Mouse (Mus musculus) hindbrain, embryonic 11.5 days (tissue): ENCODE results near the gene Gm5089. TPM values are rescaled to one million over a fixed set of nuclear protein-coding genes. Genes with fewer than 3 reads are reported as not detected.

Experiments
- ATAC-seq: fragments of 200-750 bp; cut with Nextera tagmentation; 2 replicates; pipeline ENCODE4 v1.8.0; 2017; ENCODE audit warnings: mild to moderate bottlenecking, moderate TSS enrichment, moderate library complexity; ENCODE audit not compliant: low FRiP score
- DNase-seq: peaks from one replicate; pipeline ENCODE4 v3.0.0-alpha.2; 2015; ENCODE audit warnings: low spot score
- H3K27ac ChIP-seq: fragments of 300-500 bp; sonication (generic); 2 replicates; pipeline ENCODE4 v1.5.1; 2014; ENCODE audit warnings: mild to moderate bottlenecking, low read depth, low read length
- H3K27me3 ChIP-seq: fragments of 300-500 bp; sonication (generic); 2 replicates; pipeline ENCODE4 v1.6.1; 2014; ENCODE audit warnings: mild to moderate bottlenecking, low read length, moderate library complexity, mixed read lengths; ENCODE audit not compliant: control insufficient read depth, insufficient read depth
- H3K36me3 ChIP-seq: fragments of 300-500 bp; sonication (generic); 2 replicates; pipeline ENCODE4 v1.6.1; 2014; ENCODE audit warnings: mild to moderate bottlenecking, low read length, moderate library complexity, mixed read lengths; ENCODE audit not compliant: control insufficient read depth, insufficient read depth
- H3K4me1 ChIP-seq: fragments of 300-500 bp; sonication (generic); replicated peaks from 2 replicates; pipeline ENCODE4 v1.6.1; 2014; ENCODE audit warnings: low read length, mixed read lengths; ENCODE audit not compliant: control insufficient read depth, insufficient read depth
- H3K4me2 ChIP-seq: fragments of 300-500 bp; sonication (generic); replicated peaks from 2 replicates; pipeline ENCODE4 v1.6.1; 2014; ENCODE audit warnings: mild to moderate bottlenecking, low read depth, low read length
- H3K4me3 ChIP-seq: fragments of 300-500 bp; sonication (generic); 2 replicates; pipeline ENCODE4 v1.5.1; 2014; ENCODE audit warnings: low read depth, low read length
- H3K9ac ChIP-seq: fragments of 300-500 bp; sonication (generic); 2 replicates; pipeline ENCODE4 v1.6.1; 2014; ENCODE audit warnings: low read depth, low read length
- H3K9me3 ChIP-seq: fragments of 300-500 bp; sonication (generic); 2 replicates; pipeline ENCODE4 v1.6.1; 2016; ENCODE audit warnings: low read length; ENCODE audit not compliant: control insufficient read depth
- WGBS: fragments of 180-500 bp; shearing (Covaris S2); extraction: QIAGEN DNeasy Blood & Tissue Kit; methylation state at CpG from one replicate; pipeline ENCODE4 v1.1.7; 2014; 5-methylcytosine and 5-hydroxymethylcytosine counted together
- polyA plus RNA-seq: library from polyadenylated mRNA; unstranded; fragments of >200 nt; fragmentation: Nextera tagmentation; extraction: Ambion mirVana; gene quantifications from 2 replicates; pipeline ENCODE4 v1.2.1, GENCODE M21; 2014

The Gm5089 gene
- polyA plus RNA-seq, 1 experiment from 2014 or later = 1.6 TPM

- Histone ChIP-seq H3K4me1 (peaks cover 17% of the 10 kb centered on the region), H3K9ac (0 out of 2 replicates have a peak overlapping the region, but pooled peaks have one; percentile 31), H3K27ac (peak overlapping the region; percentile 92), H3K4me2 (peak overlapping the region; percentile 41), H3K27me3 (peaks cover 28% of the 10 kb centered on the region), H3K9me3 (no peaks in the 10 kb centered on the region), H3K36me3 (no peaks in the 10 kb centered on the region), H3K4me3 (0 out of 2 replicates have a peak overlapping the region, but pooled peaks have one; percentile 8)
- ATAC-seq (peak; percentile 53), DNase-seq (peak; percentile 69)
- WGBS = 4% methylated on average over 12 of the region's 12 CpGs
Observed at GRCm38 (mm10) chr14:122453996-122454738, 3.3 kb upstream of the Gm5089 start.

DNA sequence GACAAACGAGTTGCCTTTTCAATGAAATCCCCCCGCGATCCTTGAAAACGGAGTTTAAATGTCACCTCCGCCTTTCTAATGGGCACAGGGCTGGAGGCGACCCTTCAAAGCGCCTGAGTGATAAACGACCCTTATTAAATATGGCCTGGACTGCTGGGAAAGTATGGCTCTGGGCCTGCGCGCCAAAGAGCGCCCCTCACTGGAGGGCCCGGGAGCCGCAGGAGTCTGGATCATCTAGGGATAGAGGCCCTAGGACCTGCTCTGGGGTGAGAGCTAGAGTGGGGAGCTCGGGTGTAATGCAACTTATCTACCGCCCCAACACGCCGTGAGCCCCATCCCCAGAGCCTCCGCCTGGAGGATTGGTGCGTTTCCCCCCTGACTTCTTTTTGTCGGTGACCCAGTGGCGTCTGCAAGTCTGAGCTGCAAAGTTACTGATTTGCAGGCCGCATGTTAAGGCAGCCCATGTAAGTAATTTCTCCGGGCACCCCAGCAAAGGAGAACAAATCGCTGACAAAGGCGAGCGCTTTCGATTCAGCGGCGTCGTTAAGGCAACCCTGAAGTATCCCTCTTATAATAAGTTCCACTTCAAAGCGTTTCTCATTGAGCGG is 2.6 kb upstream of the Gm5089 start:
- ATAC-seq = peak; percentile 79
- no peaks in the 10 kb centered on the region for H3K9me3 ChIP-seq
- 0 out of 2 replicates have a peak overlapping the region, but pooled peaks have one; percentile 8 for H3K4me3 ChIP-seq
- peaks cover 17% of the 10 kb centered on the region for H3K4me1 ChIP-seq
- 2% methylated on average over 32 of the region's 32 CpGs for WGBS
- no peaks in the 10 kb centered on the region for H3K36me3 ChIP-seq
- H3K4me2 ChIP-seq = peak overlapping the region; percentile 41
- DNase-seq = peak; percentile 87
- peak overlapping the region; percentile 19; the same call in 1 of the 2 replicates for H3K9ac ChIP-seq
- peaks cover 30% of the 10 kb centered on the region for H3K27me3 ChIP-seq
- H3K27ac ChIP-seq = peak overlapping the region; percentile 92

- DNase-seq = peak; percentile 68
- Histone ChIP-seq H3K9me3 (no peaks in the 10 kb centered on the region), H3K4me1 (peaks cover 17% of the 10 kb centered on the region), H3K4me3 (no peak overlapping the region), H3K9ac (no peak overlapping the region; the same call in 1 of the 2 replicates), H3K27ac (peak overlapping the region; percentile 92), H3K27me3 (peaks cover 30% of the 10 kb centered on the region), H3K36me3 (no peaks in the 10 kb centered on the region), H3K4me2 (peak overlapping the region; percentile 41)
- 7% methylated on average over 13 of the region's 13 CpGs for WGBS
- peak; percentile 75 for ATAC-seq
Observed at GRCm38 (mm10) chr14:122452701-122453387, 1.9 kb upstream of the Gm5089 start.

DNA sequence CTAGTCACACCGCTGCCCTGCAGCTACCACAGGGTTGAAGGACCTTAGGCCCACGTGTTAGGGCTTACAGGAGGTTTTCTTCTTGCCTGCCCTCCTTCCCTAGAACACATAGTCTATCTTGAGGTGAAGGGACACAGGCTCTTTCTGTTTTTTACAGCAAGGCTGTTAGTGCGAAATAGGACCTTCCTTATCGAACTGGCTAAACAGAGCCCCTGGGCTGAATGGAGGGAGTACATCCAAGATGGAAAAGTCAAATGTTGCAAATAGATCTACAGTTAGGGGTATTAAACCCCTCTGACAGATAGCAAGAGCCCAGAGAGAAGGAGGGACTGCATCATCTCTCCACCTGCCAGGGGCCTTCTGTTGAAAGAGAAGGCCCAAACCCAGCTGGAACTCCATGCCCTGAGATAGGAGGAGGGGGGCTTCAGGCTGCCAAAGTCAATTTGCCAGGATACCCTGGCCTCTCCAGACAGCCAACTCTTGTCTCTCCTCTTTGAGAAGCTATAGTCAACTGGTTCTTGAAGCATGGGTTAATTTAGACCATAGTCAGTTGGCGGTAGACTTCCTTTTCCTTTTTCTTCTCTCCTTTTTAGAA is 733 bp upstream of the Gm5089 start:
- 45% methylated on average over 5 of the region's 5 CpGs for WGBS
- Histone ChIP-seq H3K9me3 (no peaks in the 10 kb centered on the region), H3K4me3 (peak overlapping the region; percentile 49; the same call in 1 of the 2 replicates), H3K27me3 (peaks cover 32% of the 10 kb centered on the region), H3K4me1 (peaks cover 17% of the 10 kb centered on the region), H3K9ac (peak overlapping the region; percentile 60), H3K27ac (peak overlapping the region; percentile 81), H3K36me3 (no peaks in the 10 kb centered on the region), H3K4me2 (peak overlapping the region; percentile 86)
- ATAC-seq (no peak), DNase-seq (peak; percentile 48)

DNA sequence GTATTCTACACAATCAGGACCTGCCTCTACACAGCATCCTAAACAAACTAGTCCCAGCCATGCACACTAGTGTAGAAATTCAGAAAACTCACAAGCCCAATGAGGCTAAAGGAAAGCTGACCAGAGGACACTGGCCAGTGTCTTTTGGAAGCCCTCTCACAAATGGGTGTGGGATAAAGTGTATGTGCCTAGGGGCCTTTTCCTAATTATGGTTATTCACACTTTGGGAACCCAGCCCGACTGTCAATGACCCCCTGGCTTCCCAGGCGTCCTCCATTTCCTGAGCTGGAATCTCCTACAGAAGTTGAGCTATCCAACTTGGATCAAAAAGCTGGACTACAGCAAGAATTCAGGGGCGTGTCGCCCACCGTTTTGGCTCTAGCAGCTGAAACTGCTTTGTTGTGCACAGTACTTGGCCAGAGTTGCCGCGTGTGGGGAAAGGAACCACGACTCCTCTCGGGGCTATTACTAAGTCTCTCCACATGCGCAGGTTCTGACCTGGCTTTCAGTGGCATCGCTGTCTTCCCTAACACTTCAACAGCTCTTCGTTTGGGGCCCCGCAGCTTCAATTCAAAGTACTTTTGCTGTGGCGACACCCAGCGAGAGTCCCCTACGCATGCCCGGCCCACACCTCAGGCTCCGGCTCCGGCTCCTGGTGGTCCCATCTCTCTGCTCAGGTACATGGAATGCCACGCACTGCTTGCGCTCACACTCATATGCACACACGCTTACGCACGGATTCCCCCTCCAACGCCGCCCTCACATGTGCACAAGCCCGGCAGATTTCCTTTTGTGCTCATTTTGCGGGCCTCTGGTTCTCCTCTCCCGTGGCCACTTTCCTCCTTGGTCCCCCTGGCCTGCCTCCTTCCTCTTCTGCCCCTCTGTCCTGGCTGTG is 1.1 kb downstream of the Gm5089 start:
- peak; percentile 67 for DNase-seq
- H3K27ac ChIP-seq = peak overlapping the region; percentile 81
- H3K4me1 ChIP-seq = peaks cover 17% of the 10 kb centered on the region
- H3K4me2 ChIP-seq = peak overlapping the region; percentile 86
- no peaks in the 10 kb centered on the region for H3K9me3 ChIP-seq
- ATAC-seq = no peak
- no peaks in the 10 kb centered on the region for H3K36me3 ChIP-seq
- 4% methylated on average over 29 of the region's 29 CpGs for WGBS
- H3K9ac ChIP-seq = peak overlapping the region; percentile 60
- peaks cover 30% of the 10 kb centered on the region for H3K27me3 ChIP-seq
- peak overlapping the region; percentile 49 for H3K4me3 ChIP-seq

DNA sequence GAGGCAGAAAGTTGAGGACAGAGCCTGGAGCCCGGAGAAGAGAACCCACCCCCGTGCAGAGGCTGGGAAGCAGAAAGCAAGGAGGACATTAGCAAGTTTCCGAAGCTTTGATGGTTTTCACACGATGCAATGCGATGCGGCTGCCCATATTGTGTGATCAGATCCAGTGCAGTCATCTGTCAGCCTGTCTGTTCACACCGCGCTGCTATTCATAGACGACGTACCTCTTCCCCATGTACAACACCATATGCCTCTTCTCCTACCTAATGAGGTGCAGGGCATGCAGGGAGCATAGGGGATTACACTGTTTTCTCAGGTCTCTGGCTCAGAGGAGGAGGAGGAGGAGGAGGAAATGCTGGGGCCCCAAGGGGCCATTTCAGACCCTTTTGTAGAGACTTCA is 14.1 kb downstream of the Gm5089 start:
- no peak for ATAC-seq
- Histone ChIP-seq H3K4me3 (no peak overlapping the region), H3K36me3 (no peaks in the 10 kb centered on the region), H3K4me2 (no peak overlapping the region), H3K9me3 (no peaks in the 10 kb centered on the region), H3K27me3 (no peaks in the 10 kb centered on the region), H3K9ac (no peak overlapping the region), H3K27ac (no peak overlapping the region), H3K4me1 (no peaks in the 10 kb centered on the region)
- DNase-seq = no peak
- 69% methylated on average over 10 of the region's 10 CpGs for whole genome bisulfite sequencing

GRCm38 (mm10) chr14:122434039-122434438 is 16.9 kb downstream of the Gm5089 start:
- no peak for ATAC-seq
- WGBS = 93% methylated on average over 10 of the region's 10 CpGs
- Histone ChIP-seq H3K4me2 (no peak overlapping the region), H3K4me1 (no peaks in the 10 kb centered on the region), H3K9ac (no peak overlapping the region), H3K9me3 (no peaks in the 10 kb centered on the region), H3K27ac (no peak overlapping the region), H3K27me3 (no peaks in the 10 kb centered on the region), H3K36me3 (no peaks in the 10 kb centered on the region), H3K4me3 (no peak overlapping the region)
- no peak for DNase-seq

DNA sequence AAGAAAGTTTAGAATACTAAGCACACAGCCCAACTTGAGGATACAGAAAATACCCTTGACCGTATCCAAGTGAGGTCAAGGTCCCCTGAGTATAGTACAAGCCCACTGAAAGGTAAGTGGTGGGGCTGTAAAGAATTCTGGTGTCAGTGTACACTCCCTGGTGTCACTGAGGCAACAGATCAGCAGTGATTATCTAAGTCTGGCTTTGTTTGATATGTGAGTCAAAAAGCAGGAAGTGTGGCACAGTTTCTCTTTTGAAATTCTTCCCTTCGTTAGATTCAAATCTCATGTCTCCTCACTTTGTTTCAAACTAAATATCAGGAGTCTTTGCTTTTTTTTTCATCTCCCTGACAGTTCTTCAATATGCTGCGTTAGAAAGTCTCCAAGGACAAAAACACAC is 18.4 kb downstream of the Gm5089 start:
- ATAC-seq = no peak
- no peak for DNase-seq

More for the DNA sequence above, 18.4 kb downstream of the Gm5089 start:
- Histone ChIP-seq H3K9ac (no peak overlapping the region), H3K9me3 (no peaks in the 10 kb centered on the region), H3K27me3 (no peaks in the 10 kb centered on the region), H3K27ac (no peak overlapping the region), H3K4me1 (peaks cover under 1% of the 10 kb centered on the region; the same call in 1 of the 2 replicates), H3K4me3 (no peak overlapping the region), H3K4me2 (no peak overlapping the region), H3K36me3 (no peaks in the 10 kb centered on the region)
- WGBS = 75% methylated on average over 3 of the region's 3 CpGs
